Mouse (Mus musculus) testis, adult 2 months (tissue): ENCODE measurements at regions not wholly inside any gene's neighbourhood (a gene's known extent, or its start where the extent isn't known, plus 50 kb on each side); places are given as distances from the start of the nearest gene placed in this dataset.

Experiments used
- CTCF ChIP-seq: fragments of 200-500 bp; IDR thresholded peaks from 2 replicates; pipeline ENCODE4 v1.5.1; 2012; ENCODE audit warnings: low read depth, mild to moderate bottlenecking, inconsistent platforms, low read length, moderate library complexity; ENCODE audit not compliant: control insufficient read depth, insufficient read depth, insufficient replicate concordance
- POLR2A ChIP-seq: fragments of 200-500 bp; IDR thresholded peaks from 2 replicates; pipeline ENCODE4 v1.6.1; 2012; ENCODE audit warnings: low read depth, mild to moderate bottlenecking, inconsistent platforms, low read length, moderate library complexity; ENCODE audit not compliant: control insufficient read depth

DNA sequence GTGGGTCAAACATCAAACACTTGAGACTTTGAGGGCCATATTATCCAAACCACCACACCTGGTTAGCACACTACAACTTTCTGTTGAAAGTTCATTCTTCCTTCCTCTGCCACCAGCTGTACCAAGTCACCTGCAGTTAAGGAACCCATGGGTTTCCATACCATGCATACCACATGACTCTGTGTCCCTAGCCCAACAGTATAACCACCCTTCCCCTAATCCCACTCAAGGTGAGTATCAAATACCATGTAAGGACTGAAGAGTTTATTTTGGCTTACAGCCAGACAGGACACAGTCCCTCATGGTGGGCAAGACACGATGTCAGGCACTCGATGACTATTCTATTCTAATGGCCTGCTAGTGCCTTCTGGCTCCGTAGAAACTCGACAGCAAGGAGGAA is 95.9 kb upstream of the Hivep1 start:
- TF ChIP-seq POLR2A, result no peak
- no peak for TF ChIP-seq CTCF
